Mouse (Mus musculus) MEL (cell line): ENCODE measurements around the gene Cabp4.

Experiments
- CTCF ChIP-seq, 3 experiments: IDR thresholded peaks in 2 of 3; conservative IDR thresholded peaks in 1 of 3; 2 replicates each; pipeline ENCODE4 v1.5.1; 2011 to 2012; ENCODE audit warnings: low read length in 3 of 3, low read depth in 2 of 3, mild to moderate bottlenecking in 2 of 3, improper control_type of control experiment in 1 of 3, inconsistent platforms in 1 of 3, mixed read lengths in 1 of 3, moderate library complexity in 1 of 3; ENCODE audit not compliant: control insufficient read depth in 1 of 3, insufficient read depth in 1 of 3, poor library complexity in 1 of 3, severe bottlenecking in 1 of 3
- ETS1 ChIP-seq: IDR thresholded peaks from 2 replicates; pipeline ENCODE4 v1.6.1; 2012; ENCODE audit warnings: low read depth, mild to moderate bottlenecking, inconsistent platforms, low read length, improper control_type of control experiment, moderate library complexity
- GABPA ChIP-seq: IDR thresholded peaks from 2 replicates; pipeline ENCODE4 v1.6.1; 2012; ENCODE audit warnings: low read depth, mild to moderate bottlenecking, inconsistent platforms, low read length, improper control_type of control experiment, moderate library complexity
- HCFC1 ChIP-seq: IDR thresholded peaks from 2 replicates; pipeline ENCODE4 v1.6.1; 2012; ENCODE audit warnings: low read depth, mild to moderate bottlenecking, inconsistent platforms, low read length, improper control_type of control experiment, moderate library complexity
- MAFK ChIP-seq: IDR thresholded peaks from 2 replicates; pipeline ENCODE4 v1.6.1; 2011; ENCODE audit warnings: low read depth, mild to moderate bottlenecking, low read length, improper control_type of control experiment, borderline replicate concordance
- ZKSCAN1 ChIP-seq: IDR thresholded peaks from 2 replicates; pipeline ENCODE4 v1.6.1; 2012; ENCODE audit warnings: low read depth, mild to moderate bottlenecking, inconsistent platforms, low read length, improper control_type of control experiment, moderate library complexity

DNA sequence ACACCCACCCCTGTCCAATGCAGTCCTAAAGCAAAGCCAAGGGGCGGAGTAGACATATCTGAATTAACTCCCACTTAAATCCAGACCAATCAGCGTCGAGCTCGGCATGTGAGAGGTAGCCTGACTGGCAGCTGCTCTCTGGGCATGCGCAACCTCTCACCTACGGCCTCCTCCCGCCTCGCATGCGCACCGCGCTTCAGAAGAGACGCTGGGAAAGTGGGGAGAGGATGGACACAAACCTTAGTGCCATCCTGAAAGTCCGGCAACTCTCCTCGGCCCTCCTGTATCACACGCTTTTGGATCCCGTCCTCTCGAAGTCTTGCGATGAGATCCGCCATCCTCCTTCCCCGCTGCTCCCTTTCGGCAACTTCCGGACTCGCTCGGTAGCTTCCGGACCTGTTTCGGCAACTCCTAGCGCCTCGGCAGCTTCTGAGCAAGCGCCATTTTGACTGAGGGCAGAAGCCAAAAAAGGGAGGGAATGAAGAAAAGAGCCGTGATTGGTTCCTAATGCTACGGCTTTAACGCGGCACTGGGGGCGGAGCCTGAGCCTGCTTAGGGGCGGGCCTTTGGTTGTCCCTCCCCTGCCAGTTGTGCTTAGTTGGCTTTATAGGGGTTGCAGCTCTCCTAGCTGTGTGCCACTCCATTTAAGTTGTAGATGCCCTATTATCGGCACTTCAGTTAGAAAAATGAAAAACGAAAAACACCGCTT lies 22.6 kb downstream of the Cabp4 start:
- TF ChIP-seq CTCF (IDR thresholded peaks at IDR 0.05 in 2 of 3, conservative IDR thresholded peaks at IDR 0.05 in 1 of 3; ENCODE audit: control insufficient read depth in 1 of 3, insufficient read depth in 1 of 3, low read depth in 2 of 3, low read length in 3 of 3, poor library complexity in 1 of 3, severe bottlenecking in 1 of 3) (no peak), ETS1 (0 out of 2 replicates have a peak, but pooled peaks have one; percentile 28), ZKSCAN1 (no peak), GABPA (no peak), MAFK (no peak), HCFC1 (peak; percentile 95)
